Mouse (Mus musculus): ENCODE measurements around the gene Specc1.

- no peak for TF ChIP-seq CTCF (IDR thresholded peaks at IDR 0.05 in 2 of 3, conservative IDR thresholded peaks at IDR 0.05 in 1 of 3; ENCODE audit: control insufficient read depth in 1 of 3, insufficient read depth in 1 of 3, low read depth in 2 of 3, low read length in 3 of 3, poor library complexity in 1 of 3, severe bottlenecking in 1 of 3)
- TF ChIP-seq POLR2A (IDR thresholded peaks at IDR 0.05; ENCODE audit: control insufficient read depth in 1 of 2, insufficient read depth in 1 of 2, low read depth in 1 of 2, low read length in 2 of 2, poor library complexity in 1 of 2), result no peak
- no peak for TF ChIP-seq CHD1 (IDR thresholded peaks at IDR 0.05; ENCODE audit: low read depth, low read length)
- no peak for TF ChIP-seq RAD21 (IDR thresholded peaks at IDR 0.05; ENCODE audit: low read depth, low read length)
- no peak for TF ChIP-seq NRF1 (IDR thresholded peaks at IDR 0.05; ENCODE audit: insufficient read depth, low read depth, low read length, poor library complexity, severe bottlenecking)
- no peak for TF ChIP-seq ZC3H11A (IDR thresholded peaks at IDR 0.05; ENCODE audit: low read depth, low read length)
- TF ChIP-seq NELFE (IDR thresholded peaks at IDR 0.05; ENCODE audit: low read depth, low read length), result no peak
- no peak for TF ChIP-seq RCOR1 (IDR thresholded peaks at IDR 0.05; ENCODE audit: low read depth, low read length)
- TF ChIP-seq TCF12 (IDR thresholded peaks at IDR 0.05; ENCODE audit: low read depth, low read length), result no peak
These were observed 10.5 kb downstream of the Specc1 start for GRCm38 (mm10) chr11:61967034-61967433.
